Mouse (Mus musculus): Measurements from ENCODE around the gene Otud7a.
"Not testable (repeated sequence)": the region's sequence is repeated elsewhere in the genome, so short reads cannot be mapped to it uniquely, and the experiment has no call there.

Gene Otud7a

GRCm38 (mm10) chr7:63668951-63669350 lies 224.4 kb downstream of the Otud7a start:
- in situ Hi-C loops (cut with MboI; ENCODE audit: low pct_unique_long_range_greater_than_20kb in 1 of 2, low sequenced_read_pairs in 2 of 2, unreplicated experiment in 1 of 2): no loop called here

DNA sequence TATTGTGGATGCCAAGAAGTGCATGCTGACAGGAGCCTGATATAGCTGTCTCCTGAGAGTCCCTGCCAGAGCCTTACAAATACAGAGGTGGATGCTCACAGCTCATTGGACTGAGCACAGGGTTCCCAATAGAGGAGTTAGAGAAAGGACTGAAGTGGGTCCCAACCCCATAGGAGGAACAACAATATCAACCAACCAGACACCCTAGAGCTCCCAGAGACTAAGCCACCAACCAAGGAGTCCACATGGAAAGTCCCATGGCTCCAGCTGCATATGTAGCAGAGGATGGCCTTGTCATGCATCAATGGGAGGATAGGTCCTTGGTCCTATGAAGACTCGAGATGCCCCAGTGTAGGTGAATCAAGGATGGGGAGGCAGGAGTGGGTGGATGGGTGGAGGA lies 226.4 kb downstream of the Otud7a start:
- in situ Hi-C loops (cut with MboI; ENCODE audit: low pct_unique_long_range_greater_than_20kb in 1 of 2, low sequenced_read_pairs in 2 of 2, unreplicated experiment in 1 of 2): not testable (repeated sequence)

DNA sequence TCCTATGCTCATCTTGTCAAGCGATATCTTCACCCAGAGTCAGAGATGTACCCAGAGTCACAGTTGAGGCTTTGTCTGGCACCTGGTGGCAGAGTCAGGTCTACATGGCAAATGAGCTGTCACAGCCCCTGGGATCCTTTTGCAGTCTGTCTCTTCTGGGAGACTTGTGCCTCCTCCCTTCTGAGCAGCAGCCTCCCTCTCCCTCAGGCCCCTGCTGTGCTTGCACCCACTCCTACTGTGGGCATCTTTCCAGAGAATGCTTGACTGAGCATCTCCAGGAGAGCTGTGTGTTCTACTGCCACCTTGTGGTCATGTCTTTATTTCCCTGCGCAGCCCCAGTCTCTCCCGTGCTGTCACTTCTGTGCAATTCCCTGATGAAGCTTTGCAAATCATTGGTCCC lies 227.4 kb downstream of the Otud7a start:
- in situ Hi-C loops (cut with MboI; ENCODE audit: low pct_unique_long_range_greater_than_20kb in 1 of 2, low sequenced_read_pairs in 2 of 2, unreplicated experiment in 1 of 2): no loop called here

DNA sequence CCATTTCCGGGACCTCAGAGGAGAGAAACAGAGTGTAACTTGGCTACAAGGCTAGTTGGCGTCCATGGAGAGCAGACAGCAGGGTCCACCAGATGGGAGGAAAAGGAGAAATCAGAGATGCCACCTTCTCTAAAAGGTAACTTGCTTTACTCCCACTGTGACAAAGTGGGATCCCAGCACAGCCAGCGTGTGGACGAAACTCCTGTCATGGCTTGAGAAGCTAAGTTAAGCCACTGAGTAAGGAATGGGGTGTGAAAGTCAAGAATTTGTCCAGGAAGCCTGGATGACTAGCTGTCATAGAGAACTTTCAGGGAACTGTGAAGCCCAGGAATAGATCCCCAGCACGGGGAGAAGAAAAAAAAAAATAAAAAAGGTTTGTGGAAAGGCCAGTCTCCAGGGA lies 232.1 kb downstream of the Otud7a start:
- in situ Hi-C loops (cut with MboI; ENCODE audit: low pct_unique_long_range_greater_than_20kb in 1 of 2, low sequenced_read_pairs in 2 of 2, unreplicated experiment in 1 of 2): no loop called here

DNA sequence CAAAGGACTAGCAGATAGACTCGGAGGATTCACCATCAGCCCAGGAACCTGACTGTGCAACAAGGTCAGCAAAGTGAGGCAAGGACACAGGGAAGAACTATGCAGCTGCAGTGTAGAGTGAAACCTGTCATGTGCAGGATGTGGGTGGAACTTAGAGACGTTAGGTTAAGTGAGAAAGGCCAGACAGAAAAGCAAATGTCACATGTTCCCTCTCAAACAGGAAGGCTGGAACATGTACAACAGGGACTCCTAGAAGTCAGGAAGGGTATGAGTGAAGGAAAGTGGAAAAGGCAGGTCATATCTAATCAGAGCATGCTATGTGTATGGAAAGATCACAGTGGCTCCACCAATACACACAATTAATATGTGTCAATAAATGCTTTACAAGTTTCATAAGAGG lies 232.6 kb downstream of the Otud7a start:
- in situ Hi-C loops (cut with MboI; ENCODE audit: low pct_unique_long_range_greater_than_20kb in 1 of 2, low sequenced_read_pairs in 2 of 2, unreplicated experiment in 1 of 2): no loop called here

- in situ Hi-C loops (cut with MboI; ENCODE audit: low pct_unique_long_range_greater_than_20kb in 1 of 2, low sequenced_read_pairs in 2 of 2, unreplicated experiment in 1 of 2): no loop called here
Measured at GRCm38 (mm10) chr7:63687056-63687455, 242.5 kb downstream of the Otud7a start.

DNA sequence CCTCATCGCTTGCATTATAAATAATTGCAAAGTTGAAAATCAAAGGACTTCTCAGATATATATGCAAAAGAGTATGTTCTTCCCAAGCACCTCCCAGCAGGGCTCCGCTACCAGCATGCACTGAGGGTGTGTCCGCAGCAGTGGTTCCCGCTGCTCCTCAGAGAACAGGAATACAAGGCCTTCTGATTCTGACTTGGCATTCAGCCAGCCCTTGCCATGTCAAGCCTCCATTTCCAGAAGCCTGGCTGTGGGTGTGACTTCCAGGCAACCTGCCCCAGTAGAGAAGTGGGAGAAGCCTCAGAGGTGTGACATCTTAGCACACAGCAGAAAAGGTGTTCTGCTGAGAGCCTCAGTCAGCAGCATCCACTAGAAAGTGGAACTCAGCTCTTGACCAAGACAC lies 253.4 kb downstream of the Otud7a start:
- in situ Hi-C loops (cut with MboI; ENCODE audit: low pct_unique_long_range_greater_than_20kb in 1 of 2, low sequenced_read_pairs in 2 of 2, unreplicated experiment in 1 of 2): no loop called here

- in situ Hi-C loops (cut with MboI; ENCODE audit: low pct_unique_long_range_greater_than_20kb in 1 of 2, low sequenced_read_pairs in 2 of 2, unreplicated experiment in 1 of 2): no loop called here
Measured at GRCm38 (mm10) chr7:63717903-63718302, 273.4 kb downstream of the Otud7a start.

DNA sequence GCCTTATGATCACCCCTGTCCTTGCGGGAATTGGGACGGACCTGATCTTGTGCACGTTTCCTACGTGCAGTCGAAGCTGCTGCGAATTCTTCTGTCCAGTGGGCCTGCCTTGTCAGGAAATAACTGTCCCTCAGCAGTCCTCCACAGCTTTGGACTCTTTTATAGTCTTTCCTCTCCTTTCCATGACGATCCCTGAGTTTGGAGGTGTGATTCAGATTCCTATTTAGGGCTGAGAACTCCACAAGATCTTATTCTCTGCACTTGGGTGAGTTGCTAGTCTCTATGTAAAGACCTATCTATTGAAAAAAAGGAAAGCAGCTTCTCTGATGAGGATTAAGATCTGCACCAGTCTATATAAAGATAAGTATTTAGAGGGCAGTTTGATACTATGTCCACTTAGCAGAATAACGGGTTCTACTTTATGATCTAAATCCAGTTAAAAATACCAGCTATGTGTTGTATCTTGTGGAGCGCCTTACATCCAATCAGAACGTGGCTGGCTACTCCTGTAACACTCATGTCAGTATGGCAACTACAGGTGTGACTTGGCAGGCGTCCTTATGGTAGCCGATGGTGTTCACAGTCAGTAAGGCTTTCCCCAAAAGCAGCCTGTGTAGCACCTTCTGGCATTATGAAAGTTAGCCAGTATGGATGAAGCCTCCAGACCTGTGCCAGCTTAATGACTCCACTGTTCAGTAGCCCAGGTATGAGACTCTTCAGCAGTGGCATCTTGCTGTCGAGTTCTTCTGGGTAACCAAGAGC lies 274.8 kb downstream of the Otud7a start:
- in situ Hi-C loops (cut with MboI; ENCODE audit: low pct_unique_long_range_greater_than_20kb in 1 of 2, low sequenced_read_pairs in 2 of 2, unreplicated experiment in 1 of 2): no loop called here

DNA sequence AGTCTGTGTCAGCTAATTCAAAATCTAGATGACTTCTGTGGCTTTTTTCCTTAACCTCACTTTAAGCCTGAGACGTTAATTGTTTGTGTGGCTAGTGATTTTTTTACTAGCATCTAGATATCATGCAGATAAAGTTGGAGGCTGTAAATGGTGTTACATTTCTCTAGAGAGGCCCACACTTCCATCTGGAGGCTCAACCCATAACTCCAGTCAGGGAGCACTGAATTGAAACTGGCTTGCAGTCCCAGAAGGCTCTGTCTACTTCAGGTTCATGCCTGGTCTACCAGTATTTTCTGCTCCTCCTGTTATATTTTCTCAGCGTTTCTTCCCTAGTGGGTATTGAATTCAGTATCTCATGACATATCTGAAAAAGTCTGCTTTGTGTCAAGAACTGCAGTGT lies 276.1 kb downstream of the Otud7a start:
- in situ Hi-C loops (cut with MboI; ENCODE audit: low pct_unique_long_range_greater_than_20kb in 1 of 2, low sequenced_read_pairs in 2 of 2, unreplicated experiment in 1 of 2): no loop called here

GRCm38 (mm10) chr7:63725040-63725729 lies 280.6 kb downstream of the Otud7a start:
- in situ Hi-C loops (cut with MboI; ENCODE audit: low pct_unique_long_range_greater_than_20kb in 1 of 2, low sequenced_read_pairs in 2 of 2, unreplicated experiment in 1 of 2): no loop called here

- in situ Hi-C loops (cut with MboI; ENCODE audit: low pct_unique_long_range_greater_than_20kb in 1 of 2, low sequenced_read_pairs in 2 of 2, unreplicated experiment in 1 of 2): no loop called here
Measured at GRCm38 (mm10) chr7:63729605-63730004, 285.1 kb downstream of the Otud7a start.

- in situ Hi-C loops (cut with MboI; ENCODE audit: low pct_unique_long_range_greater_than_20kb in 1 of 2, low sequenced_read_pairs in 2 of 2, unreplicated experiment in 1 of 2): no loop called here
Measured at GRCm38 (mm10) chr7:63730012-63730411, 285.5 kb downstream of the Otud7a start.

DNA sequence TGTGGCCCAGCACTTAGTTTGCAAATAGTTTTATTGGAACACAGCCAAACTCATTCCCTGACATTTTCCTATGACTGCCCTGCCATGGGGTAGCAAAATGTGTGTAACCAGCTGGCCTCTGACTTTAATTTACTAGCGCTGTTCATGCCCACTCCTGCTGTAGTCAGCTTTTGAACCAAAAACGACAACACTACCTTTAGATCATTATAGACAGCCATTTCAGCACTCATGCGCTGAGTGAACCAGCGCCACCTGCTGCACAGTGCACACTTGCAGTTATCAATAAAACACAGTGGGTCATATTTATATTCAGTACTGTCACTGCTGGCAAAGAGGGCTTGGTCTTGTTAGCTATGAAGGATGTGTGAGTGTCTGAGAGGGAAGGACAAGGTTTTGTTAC lies 293.2 kb downstream of the Otud7a start:
- in situ Hi-C loops (cut with MboI; ENCODE audit: low pct_unique_long_range_greater_than_20kb in 1 of 2, low sequenced_read_pairs in 2 of 2, unreplicated experiment in 1 of 2): no loop called here

GRCm38 (mm10) chr7:63738142-63738541 lies 293.6 kb downstream of the Otud7a start:
- in situ Hi-C loops (cut with MboI; ENCODE audit: low pct_unique_long_range_greater_than_20kb in 1 of 2, low sequenced_read_pairs in 2 of 2, unreplicated experiment in 1 of 2): no loop called here

DNA sequence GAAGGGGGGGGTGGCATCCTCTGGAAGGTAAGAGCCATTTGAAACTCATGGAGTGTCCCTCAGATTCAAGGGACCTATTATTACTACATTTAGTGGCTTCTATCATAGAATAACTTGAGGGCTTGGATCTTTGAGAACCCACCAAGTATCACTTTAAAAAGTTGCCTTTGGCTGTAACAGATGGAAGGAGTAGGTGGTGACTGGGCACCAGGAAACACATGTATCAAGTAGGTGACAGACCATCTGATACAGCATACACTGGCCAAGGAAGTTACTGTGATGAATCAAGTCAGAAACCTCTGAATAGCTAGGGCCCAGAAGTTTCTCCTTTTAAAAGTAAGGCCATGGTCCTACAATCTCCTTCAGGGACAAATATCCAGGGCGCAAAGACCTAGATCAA lies 298.6 kb downstream of the Otud7a start:
- in situ Hi-C loops (cut with MboI; ENCODE audit: low pct_unique_long_range_greater_than_20kb in 1 of 2, low sequenced_read_pairs in 2 of 2, unreplicated experiment in 1 of 2): no loop called here

- in situ Hi-C loops (cut with MboI; ENCODE audit: low pct_unique_long_range_greater_than_20kb in 1 of 2, low sequenced_read_pairs in 2 of 2, unreplicated experiment in 1 of 2): loop anchor here in 1 of 2 experiments (25.0 kb wide), 1 partner anchor 410 kb away; the partner anchor contains the start of gene Trpm1
Measured at GRCm38 (mm10) chr7:63752081-63752480, 307.5 kb downstream of the Otud7a start.

DNA sequence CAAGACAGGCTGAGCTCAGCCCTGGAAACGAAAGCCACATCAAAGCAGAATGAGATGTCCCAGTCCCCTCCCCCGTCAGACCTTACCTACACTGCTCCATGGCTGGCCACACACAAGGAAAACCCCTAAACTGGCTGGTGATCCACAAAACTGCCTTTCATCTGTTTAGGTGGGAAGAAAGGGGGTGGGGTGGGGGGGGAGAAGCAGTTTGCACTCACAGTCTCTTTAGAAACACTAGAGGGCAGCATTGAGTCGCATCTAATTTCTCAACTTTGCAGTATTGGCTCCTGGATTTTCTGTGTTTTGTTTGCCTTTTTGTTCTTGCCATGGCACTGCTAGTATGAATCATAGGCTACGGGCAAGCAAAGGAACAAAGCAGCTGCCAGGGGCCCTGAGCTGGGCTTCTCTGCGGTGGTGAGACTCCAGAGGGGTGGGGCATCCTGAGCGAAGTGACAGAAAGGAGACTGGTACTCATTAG lies 308.8 kb downstream of the Otud7a start:
- in situ Hi-C loops (cut with MboI; ENCODE audit: low pct_unique_long_range_greater_than_20kb in 1 of 2, low sequenced_read_pairs in 2 of 2, unreplicated experiment in 1 of 2): loop anchor here in 1 of 2 experiments (25.0 kb wide), 1 partner anchor 409 kb away; the partner anchor contains the start of gene Trpm1

DNA sequence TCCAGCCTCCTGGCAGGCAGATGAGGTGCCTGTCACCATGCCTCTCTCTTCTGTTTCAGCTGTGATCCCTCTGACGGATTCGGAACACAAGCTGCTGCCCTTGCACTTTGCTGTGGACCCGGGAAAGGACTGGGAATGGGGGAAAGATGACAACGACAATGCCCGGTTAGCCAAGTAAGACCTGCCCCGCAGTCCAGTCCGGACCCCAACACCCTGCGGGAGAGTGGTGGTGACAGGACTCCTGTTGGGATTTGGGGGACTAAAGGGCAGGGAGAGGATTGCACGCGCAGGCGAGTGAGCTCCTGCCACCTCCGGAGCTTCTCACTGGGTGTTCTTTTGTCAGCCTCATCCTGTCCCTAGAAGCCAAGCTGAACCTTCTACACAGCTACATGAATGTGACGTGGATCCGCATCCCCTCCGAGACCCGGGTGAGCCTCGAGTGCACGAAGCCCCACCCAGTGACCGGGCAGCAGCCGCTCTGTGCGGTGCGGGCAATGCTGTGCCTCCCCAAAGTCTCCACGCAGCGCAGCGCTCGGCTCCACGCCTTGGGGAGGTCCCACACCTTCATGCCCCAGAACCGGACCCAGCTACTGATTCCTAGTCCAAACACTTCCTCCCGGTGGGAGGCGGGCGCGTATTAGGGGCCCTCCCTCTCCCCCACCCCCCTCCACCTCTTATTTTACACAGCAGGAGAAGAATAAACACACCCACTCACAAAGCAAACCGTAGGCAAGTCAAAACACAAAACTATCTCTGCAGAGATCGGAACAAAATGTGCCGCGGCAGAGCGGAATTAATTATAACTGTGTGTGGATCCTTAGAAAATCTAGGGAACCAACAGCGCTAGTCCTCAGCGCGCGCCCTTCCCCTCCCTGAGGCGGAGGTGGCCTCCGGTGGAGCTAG lies 310.3 kb downstream of the Otud7a start:
- in situ Hi-C loops (cut with MboI; ENCODE audit: low pct_unique_long_range_greater_than_20kb in 1 of 2, low sequenced_read_pairs in 2 of 2, unreplicated experiment in 1 of 2): loop anchor here in 1 of 2 experiments (25.0 kb wide), 1 partner anchor 407 kb away; the partner anchor contains the start of gene Trpm1

Measured in mouse embryonic stem cell (cell line).